Mouse (Mus musculus) heart, postnatal 0 days (tissue): ENCODE measurements around the gene Paxip1. TPM values are rescaled to one million over a fixed set of nuclear protein-coding genes. Genes with fewer than 3 reads are reported as not detected.

Experiments
- ATAC-seq: fragments of 200-750 bp; cut with Nextera tagmentation; 2 replicates; pipeline ENCODE4 v1.8.0; 2017; ENCODE audit warnings: low read depth, moderate number of reproducible peaks, moderate library complexity; ENCODE audit not compliant: insufficient read depth
- DNase-seq: peaks from one replicate; pipeline ENCODE4 v3.0.0-alpha.2; 2016; ENCODE audit warnings: low spot score
- H3K27ac ChIP-seq: fragments of 300-500 bp; sonication (generic); 2 replicates; pipeline ENCODE4 v1.5.1; 2014; ENCODE audit warnings: low read depth, mild to moderate bottlenecking
- H3K27me3 ChIP-seq: fragments of 300-500 bp; sonication (generic); 2 replicates; pipeline ENCODE4 v1.6.1; 2014; ENCODE audit warnings: low read length, mixed read lengths; ENCODE audit not compliant: control insufficient read depth, insufficient read depth
- H3K36me3 ChIP-seq: fragments of 300-500 bp; sonication (generic); replicated peaks from 2 replicates; pipeline ENCODE4 v1.6.1; 2014; ENCODE audit warnings: low read length, mixed read lengths; ENCODE audit not compliant: control insufficient read depth, insufficient read depth
- H3K4me1 ChIP-seq: fragments of 300-500 bp; sonication (generic); 2 replicates; pipeline ENCODE4 v1.6.1; 2014; ENCODE audit warnings: antibody characterized with exemption; ENCODE audit not compliant: control insufficient read depth, insufficient read depth
- H3K4me2 ChIP-seq: fragments of 300-500 bp; sonication (generic); 2 replicates; pipeline ENCODE4 v1.6.1; 2014; ENCODE audit warnings: low read depth, mild to moderate bottlenecking, low read length, moderate library complexity
- H3K4me3 ChIP-seq: fragments of 300-500 bp; sonication (generic); 2 replicates; pipeline ENCODE4 v1.5.1; 2014; ENCODE audit warnings: low read depth, low read length
- H3K9ac ChIP-seq: fragments of 300-500 bp; sonication (generic); replicated peaks from 2 replicates; pipeline ENCODE4 v1.6.1; 2014; ENCODE audit warnings: low read depth, low read length, mixed read lengths
- H3K9me3 ChIP-seq: fragments of 300-500 bp; sonication (generic); replicated peaks from 2 replicates; pipeline ENCODE4 v1.6.1; 2016; ENCODE audit warnings: low read length; ENCODE audit not compliant: control insufficient read depth
- CTCF ChIP-seq: IDR thresholded peaks from 2 replicates; pipeline ENCODE4 v1.5.1; 2016; ENCODE audit warnings: antibody characterized with exemption, control low read depth, low read depth
- EP300 ChIP-seq: IDR thresholded peaks from 2 replicates; pipeline ENCODE4 v1.6.1; 2016; ENCODE audit warnings: antibody characterized with exemption, low read depth
- WGBS: fragments of 180-500 bp; shearing (Covaris S2); extraction: QIAGEN DNeasy Blood & Tissue Kit; methylation state at CpG from one replicate; pipeline ENCODE4 v1.1.7; 2014; 5-methylcytosine and 5-hydroxymethylcytosine counted together
- polyA plus RNA-seq: library from polyadenylated mRNA; unstranded; fragments of >200 nt; fragmentation: Nextera tagmentation; extraction: Ambion mirVana; gene quantifications from 2 replicates; pipeline ENCODE4 v1.2.1, GENCODE M21; 2015
- total RNA-seq: library from RNA; depleted of rRNA; stranded (reverse); fragments of >200 nt; gene quantifications from 2 replicates; pipeline ENCODE4 v1.2.3, GENCODE M21; 2014; ENCODE audit warnings: low replicate concordance

Paxip1 gene
- total and polyA plus RNA-seq, 2 experiments from 2014 or later, result 7.8 to 14.0 TPM

DNA sequence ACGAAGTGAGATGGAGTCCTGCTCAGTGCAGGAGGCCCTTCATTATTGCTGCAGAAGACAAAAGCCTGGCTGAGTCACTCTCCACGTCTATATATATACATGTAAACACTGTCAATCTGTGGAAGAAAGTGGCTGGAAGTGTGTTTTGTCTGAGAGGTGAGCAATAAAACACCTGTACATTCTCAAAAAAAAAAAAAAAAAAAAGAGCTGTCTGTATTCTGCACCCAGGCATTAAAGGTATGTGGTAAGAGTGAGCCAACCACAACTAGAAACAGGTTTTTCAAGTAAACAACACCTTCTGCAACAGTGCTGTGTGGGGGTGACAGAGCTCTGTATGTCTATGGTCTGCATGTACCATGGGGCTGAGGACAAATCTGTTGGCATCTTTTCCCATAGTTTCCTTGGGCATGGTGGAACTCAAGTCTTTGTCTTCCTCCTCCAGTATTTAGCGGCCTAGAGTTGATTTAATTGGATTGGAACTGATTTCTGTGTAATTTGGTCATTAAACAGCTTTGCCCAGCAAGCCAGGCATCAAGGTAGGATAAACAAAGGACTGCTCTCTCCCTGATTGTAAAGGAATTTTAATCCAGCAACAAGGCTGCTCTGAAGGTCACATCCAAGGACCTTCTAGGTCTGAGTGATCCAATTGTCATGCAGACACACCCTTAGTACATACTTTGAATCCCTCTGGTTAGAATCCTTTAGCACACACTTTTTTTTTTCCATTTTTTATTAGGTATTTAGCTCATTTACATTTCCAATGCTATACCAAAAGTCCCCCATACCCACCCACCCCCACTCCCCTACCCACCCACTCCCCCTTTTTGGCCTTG lies 27.6 kb upstream of the Paxip1 start:
- Histone ChIP-seq H3K27ac (no peak overlapping the region), H3K4me3 (no peak overlapping the region), H3K9ac (no peak overlapping the region), H3K4me2 (no peak overlapping the region), H3K36me3 (no peaks in the 10 kb centered on the region), H3K27me3 (no peaks in the 10 kb centered on the region), H3K4me1 (no peaks in the 10 kb centered on the region), H3K9me3 (no peaks in the 10 kb centered on the region)
- ATAC-seq, result no peak
- no peak for DNase-seq
- WGBS, result 58% methylated on average over 3 of the region's 3 CpGs
- TF ChIP-seq EP300 (no peak), CTCF (no peak)

DNA sequence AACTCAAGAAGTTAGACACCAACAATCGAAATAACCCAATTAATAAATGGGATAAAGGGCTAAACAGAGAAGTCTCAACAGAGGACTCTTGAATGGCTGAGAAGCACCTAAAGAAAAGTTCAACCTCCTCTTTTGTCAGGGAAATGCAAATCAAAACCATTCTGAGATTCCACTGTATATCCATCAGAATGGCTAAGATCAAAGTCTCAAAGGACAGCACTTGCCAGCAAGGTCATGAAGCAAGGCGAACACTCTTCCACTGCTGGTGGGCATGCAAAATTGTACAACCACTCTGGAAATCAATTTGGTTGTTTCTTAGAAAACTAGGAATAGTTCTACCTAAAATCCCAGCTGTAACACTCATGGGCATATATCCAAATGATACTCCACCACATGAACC lies 22.8 kb upstream of the Paxip1 start:
- Histone ChIP-seq H3K4me3 (no peak overlapping the region), H3K36me3 (no peaks in the 10 kb centered on the region), H3K9me3 (no peaks in the 10 kb centered on the region), H3K27ac (no peak overlapping the region), H3K27me3 (no peaks in the 10 kb centered on the region), H3K4me2 (no peak overlapping the region), H3K4me1 (no peaks in the 10 kb centered on the region), H3K9ac (no peak overlapping the region)
- ATAC-seq (no peak), DNase-seq (no peak)
- WGBS, result 74% methylated on average over 2 of the region's 2 CpGs
- TF ChIP-seq CTCF, result no peak
- no peak for TF ChIP-seq EP300

DNA sequence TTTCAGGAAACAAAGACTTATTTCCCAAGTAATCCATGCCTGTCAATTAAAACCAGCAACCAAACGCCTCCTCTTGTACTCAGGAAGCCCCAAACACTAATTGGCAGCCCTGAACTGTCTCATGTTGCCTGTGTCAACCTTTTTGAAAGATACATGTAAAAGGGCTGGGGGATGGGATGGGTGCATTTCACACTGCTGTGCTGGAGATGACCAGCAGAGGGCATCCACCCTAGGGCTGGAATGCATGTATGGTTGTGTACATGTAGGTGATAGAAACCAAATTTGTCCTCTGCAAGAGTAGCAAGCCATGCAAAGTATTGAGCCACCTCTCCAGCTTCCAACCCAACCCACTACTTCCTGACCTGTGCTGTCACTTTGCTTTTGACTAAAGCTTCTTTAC lies 2.4 kb upstream of the Paxip1 start:
- ATAC-seq, result no peak
- Histone ChIP-seq H3K9me3 (no peaks in the 10 kb centered on the region), H3K4me2 (no peak overlapping the region), H3K36me3 (no peaks in the 10 kb centered on the region), H3K4me3 (no peak overlapping the region), H3K4me1 (peaks cover 16% of the 10 kb centered on the region), H3K27ac (no peak overlapping the region), H3K9ac (no peak overlapping the region), H3K27me3 (no peaks in the 10 kb centered on the region)
- WGBS, result 10% methylated on average over 1 of the region's 1 CpGs
- no peak for TF ChIP-seq EP300
- TF ChIP-seq CTCF, result peak; percentile 79
- peak; percentile 37 for DNase-seq

DNA sequence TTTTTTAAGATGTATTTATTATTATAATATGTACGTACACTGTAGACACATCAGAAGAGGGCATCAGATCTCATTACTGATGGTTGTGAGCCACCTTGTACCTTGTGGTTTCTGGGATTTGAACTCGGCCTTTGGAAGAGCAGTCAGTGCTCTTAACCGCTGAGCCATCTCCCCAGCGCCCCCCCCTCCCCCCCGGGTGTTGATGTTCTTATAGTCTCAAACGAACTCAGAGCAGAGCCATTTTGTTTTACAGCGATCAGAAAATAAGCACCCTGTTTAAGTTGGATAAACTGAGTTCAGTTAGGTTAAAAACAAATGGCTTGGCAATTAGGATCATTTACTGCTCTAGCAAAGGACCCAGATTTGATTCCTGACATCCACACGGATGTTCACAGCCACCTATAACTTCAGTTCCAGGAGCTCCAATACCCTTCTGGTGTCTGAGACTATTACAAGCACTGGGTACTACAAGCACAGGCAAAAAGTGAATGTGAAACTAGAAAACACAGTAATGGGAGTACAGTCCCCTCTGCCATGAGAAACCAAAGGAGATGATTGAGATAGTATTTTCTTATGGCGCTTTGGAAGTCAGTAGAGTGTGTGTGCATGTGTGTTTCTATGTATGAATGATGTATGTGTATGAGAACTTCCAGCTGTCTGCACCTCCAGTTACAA lies 1.2 kb upstream of the Paxip1 start:
- H3K27ac ChIP-seq, result 0 out of 2 replicates have a peak overlapping the region, but pooled peaks have one; percentile 96
- no peak for TF ChIP-seq EP300
- TF ChIP-seq CTCF, result no peak
- no peak for DNase-seq
- H3K36me3 ChIP-seq, result peaks cover 5% of the 10 kb centered on the region
- no peaks in the 10 kb centered on the region for H3K27me3 ChIP-seq
- no peaks in the 10 kb centered on the region for H3K9me3 ChIP-seq
- no peak for ATAC-seq
- no peak overlapping the region for H3K9ac ChIP-seq
- H3K4me2 ChIP-seq, result peak overlapping the region; percentile 85
- no peak overlapping the region for H3K4me3 ChIP-seq
- whole genome bisulfite sequencing, result 38% methylated on average over 9 of the region's 9 CpGs
- peaks cover 16% of the 10 kb centered on the region for H3K4me1 ChIP-seq

DNA sequence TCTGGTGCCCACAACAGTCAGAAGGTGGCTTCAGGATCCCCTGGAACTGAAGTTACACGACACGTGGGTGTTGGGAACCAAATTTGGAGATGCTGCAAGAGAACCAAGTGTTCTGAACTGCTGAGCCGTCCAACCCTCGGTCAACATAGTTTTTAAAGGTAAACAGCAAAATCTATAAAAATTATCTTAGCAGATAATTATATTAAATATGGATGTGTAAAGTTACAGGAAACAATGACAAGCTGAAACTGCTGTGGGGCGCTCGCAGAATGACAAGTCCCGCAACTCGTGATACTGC lies 631 bp upstream of the Paxip1 start:
- ATAC-seq (no peak), DNase-seq (no peak)
- Histone ChIP-seq H3K27ac (peak overlapping the region; percentile 96), H3K4me3 (peak overlapping the region; percentile 82), H3K27me3 (no peaks in the 10 kb centered on the region), H3K4me2 (peak overlapping the region; percentile 85), H3K4me1 (peaks cover 16% of the 10 kb centered on the region), H3K9ac (peak overlapping the region; percentile 73; the same call in 1 of the 2 replicates), H3K9me3 (no peaks in the 10 kb centered on the region), H3K36me3 (peaks cover 11% of the 10 kb centered on the region)
- TF ChIP-seq CTCF, result no peak
- TF ChIP-seq EP300, result no peak
- WGBS, result 15% methylated on average over 8 of the region's 8 CpGs
